Mouse (Mus musculus): ENCODE results near the gene Mien1. TPM values are rescaled to one million over a fixed set of nuclear protein-coding genes. Genes with fewer than 3 reads are reported as not detected.
A peak's percentile ranks its signal among the peaks of the same experiment; 100 is the strongest.

Mien1 gene
- polyA plus RNA-seq (2014; fragmentation: Nextera tagmentation; extraction: Ambion mirVana) = 83.8 and 101 TPM in 2 replicates

GRCm38 (mm10) chr11:98438331-98439158 is at the start of gene Mien1:
TSS of gene Mien1 (minus strand) at chr11:98438991.
- Histone ChIP-seq H3K36me3 (ENCODE audit: control insufficient read depth, insufficient read depth, low read length) (peaks cover 36% of the 10 kb centered on the region), H3K27me3 (ENCODE audit: control insufficient read depth, insufficient read depth, low read length) (no peaks in the 10 kb centered on the region), H3K4me3 (ENCODE audit: low read length) (peak within 1 kb of the TSS; percentile 75), H3K4me2 (replicated peaks; ENCODE audit: low read depth, low read length) (peak within 1 kb of the TSS; percentile 82), H3K9ac (ENCODE audit: low read depth, low read length) (peak within 1 kb of the TSS; percentile 68), H3K9me3 (ENCODE audit: control insufficient read depth, low read length) (no peaks in the 10 kb centered on the region), H3K27ac (ENCODE audit: low read depth, low read length) (0 out of 2 replicates have a peak within 1 kb of the TSS, but pooled peaks have one; percentile 42), H3K4me1 (ENCODE audit: control insufficient read depth, insufficient read depth, low read length) (0 out of 2 replicates have a peak, but pooled peaks cover 3% of the 10 kb centered on the region)
- WGBS = 2% methylated on average over 43 of the region's 43 CpGs
- ATAC-seq (ENCODE audit: low FRiP score, low TSS enrichment) = peak; percentile 87

- H3K4me2 ChIP-seq (replicated peaks; ENCODE audit: low read depth, low read length) = no peak overlapping the region
- H3K36me3 ChIP-seq (ENCODE audit: control insufficient read depth, insufficient read depth, low read length) = no peaks in the 10 kb centered on the region
- no peaks in the 10 kb centered on the region; the same call in 1 of the 2 replicates for H3K27me3 ChIP-seq (ENCODE audit: control insufficient read depth, insufficient read depth, low read length)
- no peak overlapping the region for H3K27ac ChIP-seq (ENCODE audit: low read depth, low read length)
- H3K4me3 ChIP-seq (ENCODE audit: low read length) = no peak overlapping the region
- no peaks in the 10 kb centered on the region for H3K9me3 ChIP-seq (ENCODE audit: control insufficient read depth, low read length)
- WGBS = 72% methylated on average over 5 of the region's 5 CpGs
- H3K4me1 ChIP-seq (ENCODE audit: control insufficient read depth, insufficient read depth, low read length) = peaks cover 8% of the 10 kb centered on the region; the same call in 1 of the 2 replicates
- ATAC-seq (ENCODE audit: low FRiP score, low TSS enrichment) = no peak
- H3K9ac ChIP-seq (ENCODE audit: low read depth, low read length) = no peak overlapping the region
These were observed 48.8 kb upstream of the Mien1 start for GRCm38 (mm10) chr11:98487526-98488040.

- H3K4me1 ChIP-seq (ENCODE audit: control insufficient read depth, insufficient read depth, low read length) = no peaks in the 10 kb centered on the region
- 94% methylated on average over 2 of the region's 2 CpGs for WGBS
- no peak overlapping the region for H3K9ac ChIP-seq (ENCODE audit: low read depth, low read length)
- no peaks in the 10 kb centered on the region; the same call in 1 of the 2 replicates for H3K27me3 ChIP-seq (ENCODE audit: control insufficient read depth, insufficient read depth, low read length)
- H3K36me3 ChIP-seq (ENCODE audit: control insufficient read depth, insufficient read depth, low read length) = no peaks in the 10 kb centered on the region
- H3K27ac ChIP-seq (ENCODE audit: low read depth, low read length) = no peak overlapping the region
- H3K4me3 ChIP-seq (ENCODE audit: low read length) = no peak overlapping the region
- no peaks in the 10 kb centered on the region for H3K9me3 ChIP-seq (ENCODE audit: control insufficient read depth, low read length)
- no peak overlapping the region for H3K4me2 ChIP-seq (replicated peaks; ENCODE audit: low read depth, low read length)
- no peak for ATAC-seq (ENCODE audit: low FRiP score, low TSS enrichment)
These were observed 47.0 kb upstream of the Mien1 start for GRCm38 (mm10) chr11:98485749-98486148.

GRCm38 (mm10) chr11:98482067-98482466 is 43.3 kb upstream of the Mien1 start:
- Histone ChIP-seq H3K36me3 (ENCODE audit: control insufficient read depth, insufficient read depth, low read length) (no peaks in the 10 kb centered on the region), H3K9ac (ENCODE audit: low read depth, low read length) (no peak overlapping the region), H3K27ac (ENCODE audit: low read depth, low read length) (no peak overlapping the region), H3K4me1 (ENCODE audit: control insufficient read depth, insufficient read depth, low read length) (no peaks in the 10 kb centered on the region), H3K4me3 (ENCODE audit: low read length) (no peak overlapping the region), H3K9me3 (ENCODE audit: control insufficient read depth, low read length) (no peaks in the 10 kb centered on the region), H3K27me3 (ENCODE audit: control insufficient read depth, insufficient read depth, low read length) (no peaks in the 10 kb centered on the region), H3K4me2 (replicated peaks; ENCODE audit: low read depth, low read length) (no peak overlapping the region)
- no peak for ATAC-seq (ENCODE audit: low FRiP score, low TSS enrichment)
- WGBS = 84% methylated on average over 10 of the region's 10 CpGs

- Histone ChIP-seq H3K4me2 (replicated peaks; ENCODE audit: low read depth, low read length) (no peak overlapping the region), H3K9me3 (ENCODE audit: control insufficient read depth, low read length) (no peaks in the 10 kb centered on the region), H3K27ac (ENCODE audit: low read depth, low read length) (no peak overlapping the region), H3K4me1 (ENCODE audit: control insufficient read depth, insufficient read depth, low read length) (no peaks in the 10 kb centered on the region), H3K36me3 (ENCODE audit: control insufficient read depth, insufficient read depth, low read length) (no peaks in the 10 kb centered on the region), H3K4me3 (ENCODE audit: low read length) (no peak overlapping the region), H3K9ac (ENCODE audit: low read depth, low read length) (no peak overlapping the region), H3K27me3 (ENCODE audit: control insufficient read depth, insufficient read depth, low read length) (no peaks in the 10 kb centered on the region)
- 61% methylated on average over 6 of the region's 6 CpGs for WGBS
- ATAC-seq (ENCODE audit: low FRiP score, low TSS enrichment) = no peak
These were observed 42.4 kb upstream of the Mien1 start for GRCm38 (mm10) chr11:98481231-98481630.

- no peak for ATAC-seq (ENCODE audit: low FRiP score, low TSS enrichment)
- Histone ChIP-seq H3K4me2 (replicated peaks; ENCODE audit: low read depth, low read length) (no peak overlapping the region), H3K36me3 (ENCODE audit: control insufficient read depth, insufficient read depth, low read length) (no peaks in the 10 kb centered on the region), H3K9me3 (ENCODE audit: control insufficient read depth, low read length) (no peaks in the 10 kb centered on the region), H3K9ac (ENCODE audit: low read depth, low read length) (no peak overlapping the region), H3K4me3 (ENCODE audit: low read length) (no peak overlapping the region), H3K4me1 (ENCODE audit: control insufficient read depth, insufficient read depth, low read length) (no peaks in the 10 kb centered on the region), H3K27me3 (ENCODE audit: control insufficient read depth, insufficient read depth, low read length) (no peaks in the 10 kb centered on the region), H3K27ac (ENCODE audit: low read depth, low read length) (no peak overlapping the region)
- 83% methylated on average over 12 of the region's 12 CpGs for WGBS
These were observed 41.2 kb upstream of the Mien1 start for GRCm38 (mm10) chr11:98479940-98480497.

GRCm38 (mm10) chr11:98479026-98479939 is 40.5 kb upstream of the Mien1 start:
- 80% methylated on average over 13 of the region's 13 CpGs for WGBS
- Histone ChIP-seq H3K27me3 (ENCODE audit: control insufficient read depth, insufficient read depth, low read length) (no peaks in the 10 kb centered on the region), H3K4me3 (ENCODE audit: low read length) (no peak overlapping the region), H3K27ac (ENCODE audit: low read depth, low read length) (no peak overlapping the region), H3K4me1 (ENCODE audit: control insufficient read depth, insufficient read depth, low read length) (no peaks in the 10 kb centered on the region), H3K36me3 (ENCODE audit: control insufficient read depth, insufficient read depth, low read length) (no peaks in the 10 kb centered on the region), H3K4me2 (replicated peaks; ENCODE audit: low read depth, low read length) (no peak overlapping the region), H3K9ac (ENCODE audit: low read depth, low read length) (no peak overlapping the region), H3K9me3 (ENCODE audit: control insufficient read depth, low read length) (no peaks in the 10 kb centered on the region)
- no peak for ATAC-seq (ENCODE audit: low FRiP score, low TSS enrichment)

- no peak overlapping the region for H3K9ac ChIP-seq (ENCODE audit: low read depth, low read length)
- no peaks in the 10 kb centered on the region for H3K27me3 ChIP-seq (ENCODE audit: control insufficient read depth, insufficient read depth, low read length)
- 45% methylated on average over 14 of the region's 14 CpGs for WGBS
- no peak for ATAC-seq (ENCODE audit: low FRiP score, low TSS enrichment)
- no peaks in the 10 kb centered on the region for H3K4me1 ChIP-seq (ENCODE audit: control insufficient read depth, insufficient read depth, low read length)
- H3K4me3 ChIP-seq (ENCODE audit: low read length) = no peak overlapping the region
- H3K4me2 ChIP-seq (replicated peaks; ENCODE audit: low read depth, low read length) = no peak overlapping the region
- H3K36me3 ChIP-seq (ENCODE audit: control insufficient read depth, insufficient read depth, low read length) = no peaks in the 10 kb centered on the region
- H3K9me3 ChIP-seq (ENCODE audit: control insufficient read depth, low read length) = no peaks in the 10 kb centered on the region
- H3K27ac ChIP-seq (ENCODE audit: low read depth, low read length) = no peak overlapping the region
These were observed 38.4 kb upstream of the Mien1 start for GRCm38 (mm10) chr11:98477011-98477701.

Data from kidney, embryonic 14.5 days (tissue).